Comparison of ENCODE assay signal across 9 mouse cellular contexts in genomic region chr19:34193683-34194082, GRCm38 (mm10). TPM values are rescaled to one million over a fixed set of nuclear protein-coding genes. Genes with fewer than 3 reads are reported as not detected.
DNase-seq lines count a peak whose midpoint lies in the region; ATAC-seq and TF ChIP-seq lines count a peak whose summit lies in the region.
"Had no signal": no experiment of that assay in that cellular context is flagged by ENCODE, and none has a peak within 500 bp of the region (broad histone marks: within the 10 kb centered on the region; RNA-seq: fewer than 3 reads in every experiment).

No protein-coding gene starts in this region.

- H3K36me3 ChIP-seq in erythroblast, embryonic 14.5 days (ENCODE audit: control insufficient read depth): no peaks in the 10 kb centered on the region
- no peaks in the 10 kb centered on the region for H3K36me3 ChIP-seq in lung, embryonic 16.5 days (ENCODE audit: control insufficient read depth, insufficient read depth, low read length)
- no peaks in the 10 kb centered on the region for H3K36me3 ChIP-seq in limb, embryonic 14.5 days (ENCODE audit: control insufficient read depth, insufficient read depth, low read length)
- H3K36me3 ChIP-seq in small intestine, adult 2 months (ENCODE audit: control insufficient read depth, insufficient read depth, low read length): no peaks in the 10 kb centered on the region

- peak overlapping the region; percentile 64 for H3K4me3 ChIP-seq in erythroblast, embryonic 14.5 days (replicated peaks)
- H3K4me3 ChIP-seq in lung, embryonic 16.5 days (ENCODE audit: low read length): peak overlapping the region; percentile 76
- H3K4me3 ChIP-seq in limb, embryonic 14.5 days (replicated peaks; ENCODE audit: low read length): peak overlapping the region; percentile 72
- peak overlapping the region; percentile 42; the same call in 1 of the 2 replicates for H3K4me3 ChIP-seq in small intestine, adult 2 months (ENCODE audit: low read depth, low read length)

- H3K9ac ChIP-seq in lung, embryonic 16.5 days (ENCODE audit: low read length): peak overlapping the region; percentile 49; the same call in 1 of the 2 replicates
- H3K9ac ChIP-seq in limb, embryonic 14.5 days (ENCODE audit: low read depth, low read length, severe bottlenecking): peak overlapping the region; percentile 76; the same call in 1 of the 2 replicates

- H3K9me3 ChIP-seq in erythroblast, embryonic 14.5 days (ENCODE audit: control insufficient read depth, low read length): no peaks in the 10 kb centered on the region
- H3K9me3 ChIP-seq in lung, embryonic 16.5 days (ENCODE audit: control insufficient read depth, low read length): no peaks in the 10 kb centered on the region
- no peaks in the 10 kb centered on the region for H3K9me3 ChIP-seq in limb, embryonic 14.5 days (ENCODE audit: control insufficient read depth, low read length)

- no peak for ATAC-seq in erythroblast, adult 5-6 weeks (replicated peaks; ENCODE audit: low FRiP score, poor library complexity, severe bottlenecking)
- ATAC-seq in lung, embryonic 16.5 days (ENCODE audit: low read depth): no peak
- no peak for ATAC-seq in limb, embryonic 14.5 days (ENCODE audit: low FRiP score, low read depth)

- TF ChIP-seq CTCF in small intestine, adult 2 months (IDR thresholded peaks at IDR 0.05; ENCODE audit: extremely low read depth, insufficient read length, insufficient replicate concordance, low read depth, low read length): no peak

- no peak for TF ChIP-seq POLR2A in limb, embryonic 14.5 days (IDR thresholded peaks at IDR 0.05; ENCODE audit: borderline replicate concordance, extremely low read depth, insufficient read depth, insufficient read length)
- no peak for TF ChIP-seq POLR2A in small intestine, adult 2 months (IDR thresholded peaks at IDR 0.05; ENCODE audit: low read depth, low read length)

- DNase-seq in lung, postnatal 14 days: no peak
- no peak for DNase-seq in limb, embryonic 14.5 days (ENCODE audit: low spot score)
- DNase-seq in adrenal gland, postnatal 36 days: no peak
- DNase-seq in adrenal gland, postnatal 14 days: no peak

- peaks cover 12% of the 10 kb centered on the region for H3K27me3 ChIP-seq in erythroblast, embryonic 14.5 days (ENCODE audit: control insufficient read depth)
- H3K27me3 ChIP-seq in lung, embryonic 16.5 days (ENCODE audit: control insufficient read depth, insufficient read depth, low read depth, low read length): no peaks in the 10 kb centered on the region
- H3K27me3 ChIP-seq in limb, embryonic 14.5 days (ENCODE audit: control insufficient read depth, insufficient read depth, low read length): no peaks in the 10 kb centered on the region
- no peaks in the 10 kb centered on the region for H3K27me3 ChIP-seq in small intestine, adult 2 months (ENCODE audit: control insufficient read depth, insufficient read depth, low read length)

- 56% methylated on average over 9 of the region's 9 CpGs for WGBS in lung, embryonic 16.5 days
- WGBS in limb, embryonic 14.5 days: 29% methylated on average over 9 of the region's 9 CpGs
- WGBS in small intestine, adult 2 months: 45% methylated on average over 9 of the region's 9 CpGs

- no peak overlapping the region for H3K27ac ChIP-seq in lung, embryonic 16.5 days (ENCODE audit: low read length)
- H3K27ac ChIP-seq in limb, embryonic 14.5 days (replicated peaks; ENCODE audit: low read depth, low read length): no peak overlapping the region
- no peak overlapping the region for H3K27ac ChIP-seq in small intestine, adult 2 months (ENCODE audit: insufficient read depth, low read depth, low read length)

- H3K4me2 ChIP-seq in lung, embryonic 16.5 days (ENCODE audit: low read depth, low read length): peak overlapping the region; percentile 77
- peak overlapping the region; percentile 92 for H3K4me2 ChIP-seq in limb, embryonic 14.5 days (replicated peaks; ENCODE audit: low read depth, low read length, severe bottlenecking)

- peaks cover 11% of the 10 kb centered on the region for H3K4me1 ChIP-seq in erythroblast, embryonic 14.5 days (ENCODE audit: control insufficient read depth)
- H3K4me1 ChIP-seq in lung, embryonic 16.5 days (replicated peaks; ENCODE audit: control insufficient read depth, insufficient read depth, low read length): peaks cover 6% of the 10 kb centered on the region; the same call in 1 of the 2 replicates
- H3K4me1 ChIP-seq in limb, embryonic 14.5 days (ENCODE audit: control insufficient read depth, insufficient read depth, low read length): peaks cover 18% of the 10 kb centered on the region
- H3K4me1 ChIP-seq in small intestine, adult 2 months (ENCODE audit: control insufficient read depth, insufficient read depth, insufficient read length, low read length): peaks cover 2% of the 10 kb centered on the region; the same call in 1 of the 2 replicates

RNA-seq across cellular contexts. Expression of gene Stambpl1, which starts 1.7 kb away (rescaled TPM):
- not detected in 2 replicates for polyA plus RNA-seq in erythroblast, embryonic 14.5 days (2012)
- total RNA-seq in erythroblast, adult 5-6 weeks (2015; ENCODE audit: low replicate concordance): 8.6 and 12.5 TPM in 2 replicates
- total RNA-seq in erythroblast, adult 5-6 weeks (2017; ENCODE audit: low replicate concordance): 2.9 and 9.8 TPM in 2 replicates
- polyA plus RNA-seq in lung, embryonic 16.5 days (2015; fragmentation: Nextera tagmentation; extraction: Ambion mirVana): 10.3 and 11.9 TPM in 2 replicates
- polyA plus RNA-seq in limb, embryonic 14.5 days (2012; rRNA removed): 8.6 and 9.0 TPM in 2 replicates
- 14.8 and 16.6 TPM in 2 replicates for polyA plus RNA-seq in limb, embryonic 14.5 days (2014; fragmentation: Nextera tagmentation; extraction: Ambion mirVana)
- 2.6 and 6.8 TPM in 2 replicates for polyA plus RNA-seq in small intestine, adult 2 months (2012; rRNA removed)
- total RNA-seq in adrenal gland, postnatal 36 days (2021): 1 to 10 TPM; 4.3 to 5.6 TPM
- 5.6 and 8.0 TPM in 2 replicates for total RNA-seq in adrenal gland, postnatal 14 days (2021)

RNA-seq across cellular contexts. Expression of gene Ankrd22, which starts 27.8 kb away (rescaled TPM):
- not detected in 2 replicates for polyA plus RNA-seq in erythroblast, embryonic 14.5 days (2012)
- 4.0 and 17.5 TPM in 2 replicates for total RNA-seq in erythroblast, adult 5-6 weeks (2015; ENCODE audit: low replicate concordance)
- total RNA-seq in erythroblast, adult 5-6 weeks (2017; ENCODE audit: low replicate concordance): 4.6 and 8.0 TPM in 2 replicates
- 0.14 and 0.15 TPM in 2 replicates for polyA plus RNA-seq in lung, embryonic 16.5 days (2015; fragmentation: Nextera tagmentation; extraction: Ambion mirVana)
- polyA plus RNA-seq in limb, embryonic 14.5 days (2012; rRNA removed): 3.1 and 4.9 TPM in 2 replicates
- 7.5 and 8.9 TPM in 2 replicates for polyA plus RNA-seq in limb, embryonic 14.5 days (2014; fragmentation: Nextera tagmentation; extraction: Ambion mirVana)
- 0.19 TPM in 1 of 2 replicates, not detected in the other for polyA plus RNA-seq in small intestine, adult 2 months (2012; rRNA removed)
- total RNA-seq in adrenal gland, postnatal 36 days (2021): not detected
- 0.11 TPM in 1 of 2 replicates, not detected in the other for total RNA-seq in adrenal gland, postnatal 14 days (2021)
- total RNA-seq: gastrocnemius, postnatal 10 days had no signal
